ENCODE assay signal across 8 mouse cellular contexts in the genomic region with DNA sequence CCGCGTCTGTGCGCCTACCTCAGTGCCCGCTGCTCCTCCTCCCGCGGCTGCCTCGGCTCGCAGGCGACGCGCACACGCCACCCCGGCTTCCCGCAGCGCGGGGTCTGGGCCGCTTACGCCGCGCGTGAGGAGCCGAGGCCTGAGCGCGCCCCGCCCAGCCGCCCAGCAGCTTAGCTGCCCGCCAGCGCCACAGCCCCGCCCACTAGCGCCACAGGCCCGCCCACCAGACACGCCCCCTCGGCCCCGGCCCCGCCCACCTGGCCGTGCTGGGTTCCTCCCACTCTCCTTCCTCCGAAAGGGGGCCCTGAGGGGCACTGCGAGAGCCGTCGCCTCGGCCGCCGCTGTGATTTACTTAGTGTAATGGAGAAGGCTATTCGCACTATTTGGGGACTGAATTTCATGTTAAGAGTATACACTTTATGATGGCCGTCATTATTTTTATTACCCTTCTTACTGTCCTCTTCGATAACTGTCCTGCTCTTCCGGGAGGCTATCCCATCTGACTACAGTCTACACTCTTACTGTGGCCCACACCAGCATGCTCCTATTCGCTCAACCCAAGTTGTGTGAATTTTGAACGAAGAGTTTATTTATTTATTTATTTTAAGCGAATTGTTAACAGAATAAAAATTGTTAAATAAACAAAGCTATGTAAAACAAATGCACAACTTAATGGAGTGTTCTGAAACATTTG. TPM values are rescaled to one million over a fixed set of nuclear protein-coding genes. Genes with fewer than 3 reads are reported as not detected.
DNase-seq lines count a peak whose midpoint lies in the region; ATAC-seq and TF ChIP-seq lines count a peak whose summit lies in the region.

A gene (minus strand): TSS at position 152 of the 694 bp plus-strand sequence.

- peak within 1 kb of the TSS; percentile 89 to 98 for H3K4me3 ChIP-seq in ES-E14 (ENCODE audit: insufficient read depth in 1 of 2, low read depth in 1 of 2, low read length in 2 of 2, poor library complexity in 1 of 2, severe bottlenecking in 1 of 2)
- H3K4me3 ChIP-seq in forebrain, embryonic 15.5 days: peak within 1 kb of the TSS; percentile 68
- peak within 1 kb of the TSS; percentile 75 for H3K4me3 ChIP-seq in liver, postnatal 0 days (ENCODE audit: low read depth, low read length)
- peak within 1 kb of the TSS; percentile 82 for H3K4me3 ChIP-seq in neural tube, embryonic 13.5 days

- no peaks in the 10 kb centered on the region for H3K9me3 ChIP-seq in ES-E14 (ENCODE audit: control insufficient read depth, insufficient read depth, low read depth, low read length)
- no peaks in the 10 kb centered on the region for H3K9me3 ChIP-seq in forebrain, embryonic 15.5 days
- no peaks in the 10 kb centered on the region for H3K9me3 ChIP-seq in liver, postnatal 0 days (ENCODE audit: low read length)
- H3K9me3 ChIP-seq in neural tube, embryonic 13.5 days: no peaks in the 10 kb centered on the region

- peak within 1 kb of the TSS; percentile 87 for H3K9ac ChIP-seq in ES-E14 (ENCODE audit: insufficient read depth, low read depth, low read length, poor library complexity, severe bottlenecking)
- H3K9ac ChIP-seq in forebrain, embryonic 15.5 days (replicated peaks): peak within 1 kb of the TSS; percentile 81
- H3K9ac ChIP-seq in liver, postnatal 0 days (replicated peaks): peak within 1 kb of the TSS; percentile 80
- H3K9ac ChIP-seq in neural tube, embryonic 13.5 days: peak within 1 kb of the TSS; percentile 89

- intact Hi-C loops in heart, postnatal 25 days (cut with DNase I): loop anchor here (2.0 kb wide), 1 partner anchor 69 kb away; no protein-coding TSS in a partner anchor

- TF ChIP-seq EP300 in liver, postnatal 0 days (IDR thresholded peaks at IDR 0.05; ENCODE audit: low read depth): no peak

- peak within 1 kb of the TSS; percentile 52 for H3K4me2 ChIP-seq in forebrain, embryonic 15.5 days (replicated peaks)
- peak within 1 kb of the TSS; percentile 96 for H3K4me2 ChIP-seq in liver, postnatal 0 days (ENCODE audit: low read depth, low read length)
- peak within 1 kb of the TSS; percentile 65 for H3K4me2 ChIP-seq in neural tube, embryonic 13.5 days

- peaks cover 0 to 2% of the 10 kb centered on the region in 2 experiments; a peak in 1 of 4 replicates for H3K4me1 ChIP-seq in ES-E14 (ENCODE audit: control insufficient read depth in 2 of 2, insufficient read depth in 2 of 2, low read length in 2 of 2, poor library complexity in 1 of 2)
- H3K4me1 ChIP-seq in forebrain, embryonic 15.5 days: peaks cover 26% of the 10 kb centered on the region
- peaks cover 21% of the 10 kb centered on the region for H3K4me1 ChIP-seq in liver, postnatal 0 days (ENCODE audit: insufficient read depth)
- peaks cover 36% of the 10 kb centered on the region for H3K4me1 ChIP-seq in neural tube, embryonic 13.5 days (replicated peaks)

- H3K27ac ChIP-seq in ES-E14 (ENCODE audit: insufficient read depth, low read depth, low read length, poor library complexity, severe bottlenecking): no peak within 1 kb of the TSS
- peak within 1 kb of the TSS; percentile 93 for H3K27ac ChIP-seq in forebrain, embryonic 15.5 days (replicated peaks)
- peak within 1 kb of the TSS; percentile 94 for H3K27ac ChIP-seq in liver, postnatal 0 days (ENCODE audit: low read depth)
- peak within 1 kb of the TSS; percentile 98 for H3K27ac ChIP-seq in neural tube, embryonic 13.5 days (replicated peaks)

- 1% methylated on average over 42 of the region's 50 CpGs for WGBS in forebrain, embryonic 15.5 days
- WGBS in liver, postnatal 0 days (ENCODE audit: insufficient replicate concordance): 1% methylated on average over 36 of the region's 50 CpGs
- 2% methylated on average over 45 of the region's 50 CpGs for WGBS in neural tube, embryonic 13.5 days

- no peaks in the 10 kb centered on the region for H3K36me3 ChIP-seq in ES-E14 (ENCODE audit: control insufficient read depth, insufficient read depth, low read length, poor library complexity, severe bottlenecking)
- H3K36me3 ChIP-seq in forebrain, embryonic 15.5 days: no peaks in the 10 kb centered on the region
- H3K36me3 ChIP-seq in liver, postnatal 0 days (replicated peaks; ENCODE audit: insufficient read depth, low read length): no peaks in the 10 kb centered on the region
- H3K36me3 ChIP-seq in neural tube, embryonic 13.5 days: no peaks in the 10 kb centered on the region

- peak; percentile 94 for ATAC-seq in forebrain, embryonic 15.5 days (replicated peaks)
- peak; percentile 96 for ATAC-seq in liver, postnatal 0 days
- peak; percentile 94 for ATAC-seq in neural tube, embryonic 13.5 days (ENCODE audit: low read depth)

- TF ChIP-seq CTCF in liver, postnatal 0 days (IDR thresholded peaks at IDR 0.05; ENCODE audit: low read depth): no peak

- in situ Hi-C loops in ES-E14 (cut with MboI; ENCODE audit: low sequenced_read_pairs in 2 of 2, unreplicated experiment in 2 of 2): no loop called here

- no peaks in the 10 kb centered on the region for H3K27me3 ChIP-seq in forebrain, embryonic 15.5 days
- H3K27me3 ChIP-seq in liver, postnatal 0 days (ENCODE audit: insufficient read depth, low read length): no peaks in the 10 kb centered on the region
- no peaks in the 10 kb centered on the region for H3K27me3 ChIP-seq in neural tube, embryonic 13.5 days

- DNase-seq in ES-E14 (ENCODE audit: low read depth, low spot score): peak; percentile 80
- peak; percentile 91 for DNase-seq in cerebellum, adult 11-12 months
- DNase-seq in heart, postnatal 25 days (ENCODE audit: low spot score): peak; percentile 94
- DNase-seq in layer of hippocampus, adult 11-12 months (ENCODE audit: low spot score): peak; percentile 97
- DNase-seq in liver, postnatal 0 days: peak; percentile 99
- DNase-seq in telencephalon, adult 2 months (ENCODE audit: low read depth, low spot score): peak; percentile 67

TF ChIP-seq in ES-E14, 5 proteins besides CTCF, POLR2A, EP300 and RAD21:
- no peak for TF ChIP-seq CHD2 (IDR thresholded peaks at IDR 0.05; ENCODE audit: low read depth, low read length)
- no peak for TF ChIP-seq MAFK (IDR thresholded peaks at IDR 0.05; ENCODE audit: insufficient read depth, low read depth, low read length)
- TF ChIP-seq ZC3H11A (IDR thresholded peaks at IDR 0.05; ENCODE audit: borderline replicate concordance, low read depth, low read length): no peak
- no peak for TF ChIP-seq ZNF384 (IDR thresholded peaks at IDR 0.05; ENCODE audit: low read depth, low read length)
- no peak for TF ChIP-seq HCFC1 (IDR thresholded peaks at IDR 0.05; ENCODE audit: borderline replicate concordance, insufficient read depth, low read length)

RNA-seq across cellular contexts. Expression of the gene that starts here (rescaled TPM):
- 3.5 and 4.1 TPM in 2 replicates for total RNA-seq in ES-E14 (2012; rRNA removed)
- polyA plus RNA-seq in forebrain, embryonic 15.5 days (2015; fragmentation: Nextera tagmentation; extraction: Ambion mirVana): 20.8 and 21.8 TPM in 2 replicates
- 100 to 1,000 TPM; 229 to 237 TPM for total RNA-seq in heart, postnatal 25 days (2021)
- 2.4 and 2.6 TPM in 2 replicates for polyA plus RNA-seq in liver, postnatal 0 days (2015; fragmentation: Nextera tagmentation; extraction: Ambion mirVana)
- 22.5 and 26.4 TPM in 2 replicates for polyA plus RNA-seq in neural tube, embryonic 13.5 days (2015; fragmentation: Nextera tagmentation; extraction: Ambion mirVana)

Comparison
In these comparisons a context has a peak if more than half of its experiments do, and no peak if none do; other contexts are left out.
1. RNA of the gene that starts here (total RNA-seq): 229 to 237 TPM in heart, postnatal 25 days; 3.5 to 4.1 TPM in ES-E14; every median in the first group is over 10 times any median in the second.
2. Peak in every context shown above with its lines, with median percentiles within 50 percentile points of each other: DNase-seq, H3K4me3 ChIP-seq, H3K9ac ChIP-seq, ATAC-seq and H3K4me2 ChIP-seq.